Mouse (Mus musculus) mammary gland, adult 2 months (tissue): Measurements from ENCODE around the gene Gm21366. TPM values are rescaled to one million over a fixed set of nuclear protein-coding genes. Genes with fewer than 3 reads are reported as not detected.

ENCODE experiments used
- polyA plus RNA-seq: library from polyadenylated mRNA; depleted of rRNA; stranded (reverse); fragments of >200 nt; gene quantifications from 2 replicates; pipeline ENCODE4 v1.2.3, GENCODE M21; 2012; ENCODE audit warnings: low replicate concordance; rRNA removed

Gm21366 gene
- polyA plus RNA-seq: not detected in 2 replicates

DNA sequence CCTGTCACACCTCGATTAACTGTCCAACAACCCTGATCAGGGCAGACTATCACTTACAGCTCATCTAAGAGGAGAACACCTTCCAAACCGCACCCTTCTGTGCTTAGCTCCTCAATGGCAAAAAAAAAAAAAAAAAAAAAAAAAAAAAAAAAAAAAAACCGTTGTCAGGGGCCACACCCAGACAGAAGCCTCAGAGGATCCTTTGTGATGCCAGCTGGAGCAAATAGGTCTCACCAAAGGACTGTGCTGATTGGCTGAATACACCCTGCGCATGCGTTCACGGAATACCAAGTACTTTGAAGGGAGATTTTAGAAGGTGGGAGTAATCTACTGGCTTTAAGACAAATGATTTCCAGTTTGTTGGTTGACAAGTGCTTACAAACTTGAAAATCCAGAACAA, at the start of gene Gm21366:
TSS of gene Gm21366 (minus strand) at position 101 of the 400 bp plus-strand sequence.

